28 mouse cellular contexts compared by ENCODE assay signal in the genomic region with DNA sequence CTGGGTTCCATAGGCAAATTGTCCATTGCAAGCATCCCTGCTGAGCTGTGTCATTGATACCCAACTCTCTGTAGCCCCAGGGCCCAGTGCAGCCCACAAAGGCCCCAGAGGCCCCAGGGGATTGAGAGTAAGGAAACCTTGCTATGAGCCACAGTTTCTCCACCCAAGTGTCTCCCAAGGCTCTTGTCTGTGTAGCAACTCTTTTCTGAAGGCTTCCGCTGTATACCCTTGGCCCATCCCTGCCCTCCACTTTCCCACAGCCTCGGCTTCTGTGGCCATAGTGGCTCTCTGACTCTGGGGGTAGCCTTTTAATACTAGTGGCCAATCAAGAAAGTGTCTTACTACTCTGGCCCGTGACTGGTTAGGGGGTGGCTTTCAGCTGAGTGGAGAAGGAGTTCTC. TPM values are rescaled to one million over a fixed set of nuclear protein-coding genes. Genes with fewer than 3 reads are reported as not detected.
DNase-seq lines count a peak whose midpoint lies in the region; ATAC-seq lines count a peak whose summit lies in the region.
"Had no signal": no experiment of that assay in that cellular context is flagged by ENCODE, and none has a peak within 500 bp of the region (broad histone marks: within the 10 kb centered on the region; RNA-seq: fewer than 3 reads in every experiment).

No protein-coding gene starts in this region.

- H3K4me2 ChIP-seq in forebrain, embryonic 11.5 days (ENCODE audit: low read depth, low read length, severe bottlenecking) = no peak overlapping the region
- H3K4me2 ChIP-seq in forebrain, embryonic 14.5 days (ENCODE audit: low read length) = no peak overlapping the region
- no peak overlapping the region for H3K4me2 ChIP-seq in midbrain, embryonic 15.5 days
- H3K4me2 ChIP-seq: embryonic facial prominence, embryonic 12.5 days; embryonic facial prominence, embryonic 15.5 days; forebrain, embryonic 13.5 days; heart, embryonic 11.5 days; hindbrain, embryonic 14.5 days had no signal

- H3K27ac ChIP-seq in forebrain, embryonic 11.5 days (ENCODE audit: low read depth, low read length) = no peak overlapping the region
- H3K27ac ChIP-seq in forebrain, embryonic 14.5 days (ENCODE audit: low read depth, low read length) = no peak overlapping the region
- no peak overlapping the region for H3K27ac ChIP-seq in midbrain, embryonic 10.5 days (replicated peaks)
- no peak overlapping the region for H3K27ac ChIP-seq in midbrain, embryonic 15.5 days
- no peak overlapping the region for H3K27ac ChIP-seq in limb, embryonic 10.5 days
- H3K27ac ChIP-seq: embryonic facial prominence, embryonic 12.5 days; embryonic facial prominence, embryonic 15.5 days; forebrain, embryonic 13.5 days; heart, adult 2 months; hindbrain, embryonic 14.5 days; hindbrain, postnatal 0 days had no signal

- H3K4me3 ChIP-seq in forebrain, embryonic 11.5 days (ENCODE audit: low read depth, low read length) = no peak overlapping the region
- no peak overlapping the region for H3K4me3 ChIP-seq in forebrain, embryonic 14.5 days (ENCODE audit: low read depth, low read length)
- H3K4me3 ChIP-seq in midbrain, embryonic 10.5 days = no peak overlapping the region
- no peak overlapping the region for H3K4me3 ChIP-seq in midbrain, embryonic 15.5 days
- H3K4me3 ChIP-seq in limb, embryonic 10.5 days = no peak overlapping the region
- H3K4me3 ChIP-seq: embryonic facial prominence, embryonic 12.5 days; embryonic facial prominence, embryonic 15.5 days; forebrain, embryonic 13.5 days; heart, adult 2 months had no signal

- no peak overlapping the region for H3K9ac ChIP-seq in forebrain, embryonic 11.5 days (ENCODE audit: low read length)
- H3K9ac ChIP-seq in forebrain, embryonic 14.5 days (ENCODE audit: low read length) = no peak overlapping the region
- no peak overlapping the region for H3K9ac ChIP-seq in midbrain, embryonic 15.5 days
- H3K9ac ChIP-seq: embryonic facial prominence, embryonic 12.5 days; embryonic facial prominence, embryonic 15.5 days; forebrain, embryonic 13.5 days; hindbrain, embryonic 14.5 days had no signal

- H3K27me3 ChIP-seq in forebrain, embryonic 11.5 days (ENCODE audit: control insufficient read depth, insufficient read depth, low read length) = no peaks in the 10 kb centered on the region
- H3K27me3 ChIP-seq in forebrain, embryonic 14.5 days (replicated peaks; ENCODE audit: control insufficient read depth, insufficient read depth, low read length) = no peaks in the 10 kb centered on the region
- no peaks in the 10 kb centered on the region for H3K27me3 ChIP-seq in midbrain, embryonic 10.5 days (ENCODE audit: low read depth, poor library complexity, severe bottlenecking)
- H3K27me3 ChIP-seq in midbrain, embryonic 15.5 days (replicated peaks) = no peaks in the 10 kb centered on the region
- no peaks in the 10 kb centered on the region for H3K27me3 ChIP-seq in limb, embryonic 10.5 days (ENCODE audit: low read depth, poor library complexity, severe bottlenecking)
- H3K27me3 ChIP-seq: embryonic facial prominence, embryonic 12.5 days; embryonic facial prominence, embryonic 15.5 days; forebrain, embryonic 13.5 days; Patski had no signal

- no peaks in the 10 kb centered on the region for H3K36me3 ChIP-seq in forebrain, embryonic 11.5 days (ENCODE audit: control insufficient read depth, insufficient read depth, low read length)
- H3K36me3 ChIP-seq in forebrain, embryonic 14.5 days (ENCODE audit: control insufficient read depth, insufficient read depth, low read length) = no peaks in the 10 kb centered on the region
- no peaks in the 10 kb centered on the region for H3K36me3 ChIP-seq in midbrain, embryonic 10.5 days
- no peaks in the 10 kb centered on the region for H3K36me3 ChIP-seq in midbrain, embryonic 15.5 days (replicated peaks)
- H3K36me3 ChIP-seq in limb, embryonic 10.5 days = no peaks in the 10 kb centered on the region
- H3K36me3 ChIP-seq: embryonic facial prominence, embryonic 12.5 days; embryonic facial prominence, embryonic 15.5 days; G1E had no signal

- DNase-seq in forebrain, embryonic 11.5 days (ENCODE audit: low spot score) = peak; percentile 30
- no peak for DNase-seq in forebrain, embryonic 14.5 days (ENCODE audit: low spot score)
- peak; percentile 3 for DNase-seq in midbrain, embryonic 10.5 days (ENCODE audit: low spot score)
- DNase-seq in thymus, postnatal 36 days = peak; percentile 0 to 1
- DNase-seq in thymus, postnatal 25 days = no peak
- peak; percentile 26 for DNase-seq in limb, embryonic 10.5 days (ENCODE audit: low spot score)
- DNase-seq in ovary, postnatal 10 days (ENCODE audit: low spot score) = no peak
- DNase-seq: adrenal gland, postnatal 10 days; adrenal gland, postnatal 36 days; B cell, adult 2 months; cerebellum, adult 18-20 months; cerebellum, adult 9-10 months; cerebellum, postnatal 14 days; gastrocnemius, postnatal 25 days; heart, postnatal 4 days had no signal

- H3K4me1 ChIP-seq in forebrain, embryonic 11.5 days (replicated peaks; ENCODE audit: control insufficient read depth, insufficient read depth, low read length) = no peaks in the 10 kb centered on the region
- H3K4me1 ChIP-seq in forebrain, embryonic 14.5 days (ENCODE audit: control insufficient read depth, insufficient read depth, low read length) = no peaks in the 10 kb centered on the region
- no peaks in the 10 kb centered on the region for H3K4me1 ChIP-seq in midbrain, embryonic 10.5 days
- H3K4me1 ChIP-seq in midbrain, embryonic 15.5 days = no peaks in the 10 kb centered on the region
- no peaks in the 10 kb centered on the region for H3K4me1 ChIP-seq in limb, embryonic 10.5 days
- H3K4me1 ChIP-seq: embryonic facial prominence, embryonic 12.5 days; embryonic facial prominence, embryonic 15.5 days; forebrain, embryonic 13.5 days had no signal

- WGBS in forebrain, embryonic 11.5 days = 84% methylated on average over 3 of the region's 3 CpGs
- WGBS in forebrain, embryonic 14.5 days = 85% methylated on average over 3 of the region's 3 CpGs
- 92% methylated on average over 3 of the region's 3 CpGs for WGBS in midbrain, embryonic 10.5 days
- 87% methylated on average over 3 of the region's 3 CpGs for WGBS in midbrain, embryonic 15.5 days
- WGBS in limb, embryonic 10.5 days = 93% methylated on average over 3 of the region's 3 CpGs

- no peak for ATAC-seq in forebrain, embryonic 11.5 days (replicated peaks; ENCODE audit: low FRiP score)
- no peak for ATAC-seq in forebrain, embryonic 14.5 days
- no peak for ATAC-seq in midbrain, embryonic 15.5 days (replicated peaks)
- ATAC-seq: forebrain, embryonic 13.5 days; hindbrain, postnatal 0 days; inflammation-experienced regulatory T-cells, adult 6 months; Patski had no signal

- H3K9me3 ChIP-seq in forebrain, embryonic 11.5 days (ENCODE audit: control insufficient read depth, low read length) = no peaks in the 10 kb centered on the region; the same call in 1 of the 2 replicates
- H3K9me3 ChIP-seq in forebrain, embryonic 14.5 days (replicated peaks; ENCODE audit: control insufficient read depth, low read length) = no peaks in the 10 kb centered on the region
- no peaks in the 10 kb centered on the region for H3K9me3 ChIP-seq in midbrain, embryonic 10.5 days (replicated peaks)
- H3K9me3 ChIP-seq in midbrain, embryonic 15.5 days = no peaks in the 10 kb centered on the region
- no peaks in the 10 kb centered on the region for H3K9me3 ChIP-seq in limb, embryonic 10.5 days (replicated peaks)
- H3K9me3 ChIP-seq: embryonic facial prominence, embryonic 12.5 days; embryonic facial prominence, embryonic 15.5 days had no signal

RNA-seq across cellular contexts. Expression of gene Zbp1, which starts 15.0 kb away (rescaled TPM):
- not detected in 2 replicates for polyA plus RNA-seq in forebrain, embryonic 11.5 days (2014; fragmentation: Nextera tagmentation; extraction: Ambion mirVana)
- polyA plus RNA-seq in forebrain, embryonic 14.5 days (2014; fragmentation: Nextera tagmentation; extraction: Ambion mirVana) = not detected in 2 replicates
- polyA plus RNA-seq in midbrain, embryonic 10.5 days (2016; fragmentation: Nextera tagmentation; extraction: Ambion mirVana) = 0.28 and 0.43 TPM in 2 replicates
- 0.22 and 1.1 TPM in 2 replicates for polyA plus RNA-seq in midbrain, embryonic 15.5 days (2015; fragmentation: Nextera tagmentation; extraction: Ambion mirVana)
- not detected in 2 replicates for polyA plus RNA-seq in limb, embryonic 10.5 days (2016; fragmentation: Nextera tagmentation; extraction: Ambion mirVana)
- polyA plus RNA-seq: embryonic facial prominence, embryonic 12.5 days; forebrain, embryonic 13.5 days; G1E; heart, embryonic 11.5 days; heart, embryonic 14.5 days; hindbrain, embryonic 11.5 days had no signal

RNA-seq across cellular contexts. Expression of gene Pck1, which starts 50.9 kb away (rescaled TPM):
- polyA plus RNA-seq in forebrain, embryonic 11.5 days (2014; fragmentation: Nextera tagmentation; extraction: Ambion mirVana) = not detected in 2 replicates
- not detected in 2 replicates for polyA plus RNA-seq in forebrain, embryonic 14.5 days (2014; fragmentation: Nextera tagmentation; extraction: Ambion mirVana)
- not detected in 2 replicates for polyA plus RNA-seq in midbrain, embryonic 10.5 days (2016; fragmentation: Nextera tagmentation; extraction: Ambion mirVana)
- not detected in 2 replicates for polyA plus RNA-seq in midbrain, embryonic 15.5 days (2015; fragmentation: Nextera tagmentation; extraction: Ambion mirVana)
- polyA plus RNA-seq in limb, embryonic 10.5 days (2016; fragmentation: Nextera tagmentation; extraction: Ambion mirVana) = not detected in 2 replicates
- polyA plus RNA-seq: embryonic facial prominence, embryonic 12.5 days; embryonic facial prominence, embryonic 15.5 days; forebrain, embryonic 13.5 days; G1E; heart, embryonic 11.5 days; heart, embryonic 14.5 days; hindbrain, embryonic 11.5 days; hindbrain, embryonic 14.5 days; hindbrain, postnatal 0 days; inflammation-experienced regulatory T-cells, adult 6 months; Patski had no signal

Comparison
In these comparisons a context has a peak if more than half of its experiments do, and no peak if none do; other contexts are left out.
1. DNase-seq: peak in forebrain, embryonic 11.5 days (single experiment), midbrain, embryonic 10.5 days (single experiment), thymus, postnatal 36 days (2 of 2) and limb, embryonic 10.5 days (single experiment); none in forebrain, embryonic 14.5 days (single experiment), thymus, postnatal 25 days (single experiment) and ovary, postnatal 10 days (single experiment).